In genomic region chr8:13229802-13230201, GRCm38 (mm10) we compare ENCODE assay signal across 24 mouse cellular contexts. TPM values are rescaled to one million over a fixed set of nuclear protein-coding genes. Genes with fewer than 3 reads are reported as not detected.
A peak's percentile ranks its signal among the peaks of the same experiment; 100 is the strongest.
DNase-seq lines count a peak whose midpoint lies in the region; ATAC-seq lines count a peak whose summit lies in the region.
"Had no signal": no experiment of that assay in that cellular context is flagged by ENCODE, and none has a peak within 500 bp of the region (broad histone marks: within the 10 kb centered on the region; RNA-seq: fewer than 3 reads in every experiment).

No protein-coding gene starts in this region.

- H3K4me3 ChIP-seq in heart, embryonic 12.5 days: no peak overlapping the region
- no peak overlapping the region for H3K4me3 ChIP-seq in heart, embryonic 16.5 days (ENCODE audit: low read length)
- H3K4me3 ChIP-seq: embryonic facial prominence, embryonic 10.5 days; forebrain, embryonic 13.5 days; hindbrain, embryonic 13.5 days; intestine, embryonic 15.5 days had no signal

- 53% methylated on average over 12 of the region's 12 CpGs for WGBS in heart, embryonic 12.5 days
- 59% methylated on average over 12 of the region's 12 CpGs for WGBS in heart, embryonic 16.5 days

- intact Hi-C loops in heart, postnatal 10 days (cut with DNase I): no loop called here

- H3K27me3 ChIP-seq in heart, embryonic 12.5 days (replicated peaks): no peaks in the 10 kb centered on the region
- no peaks in the 10 kb centered on the region for H3K27me3 ChIP-seq in heart, embryonic 16.5 days (ENCODE audit: control insufficient read depth, insufficient read depth, low read length)
- H3K27me3 ChIP-seq: forebrain, embryonic 13.5 days had no signal

- peaks cover 33% of the 10 kb centered on the region for H3K36me3 ChIP-seq in heart, embryonic 12.5 days
- peaks cover 8% of the 10 kb centered on the region; the same call in 1 of the 2 replicates for H3K36me3 ChIP-seq in heart, embryonic 16.5 days (ENCODE audit: control insufficient read depth, insufficient read depth)
- H3K36me3 ChIP-seq: embryonic facial prominence, embryonic 10.5 days; hindbrain, embryonic 13.5 days; intestine, embryonic 15.5 days had no signal

- H3K4me2 ChIP-seq in heart, embryonic 12.5 days: no peak overlapping the region
- no peak overlapping the region for H3K4me2 ChIP-seq in heart, embryonic 16.5 days (ENCODE audit: low read depth, low read length)
- H3K4me2 ChIP-seq: forebrain, embryonic 13.5 days; hindbrain, embryonic 13.5 days; intestine, embryonic 15.5 days had no signal

- no peaks in the 10 kb centered on the region for H3K9me3 ChIP-seq in heart, embryonic 12.5 days (replicated peaks)
- no peaks in the 10 kb centered on the region for H3K9me3 ChIP-seq in heart, embryonic 16.5 days (replicated peaks; ENCODE audit: control insufficient read depth, low read length)
- H3K9me3 ChIP-seq: embryonic facial prominence, embryonic 10.5 days; forebrain, embryonic 13.5 days; hindbrain, embryonic 13.5 days; intestine, embryonic 15.5 days had no signal

- H3K27ac ChIP-seq in heart, embryonic 12.5 days (ENCODE audit: poor library complexity, severe bottlenecking): peak overlapping the region; percentile 62
- H3K27ac ChIP-seq in heart, embryonic 16.5 days (ENCODE audit: low read length): peak overlapping the region; percentile 19
- H3K27ac ChIP-seq: embryonic facial prominence, embryonic 10.5 days; forebrain, embryonic 13.5 days; hindbrain, embryonic 13.5 days; hindbrain, postnatal 0 days; intestine, embryonic 15.5 days had no signal

- H3K4me1 ChIP-seq in heart, embryonic 12.5 days (replicated peaks): peaks cover 70% of the 10 kb centered on the region
- H3K4me1 ChIP-seq in heart, embryonic 16.5 days (ENCODE audit: control insufficient read depth, insufficient read depth, low read length): peaks cover 43% of the 10 kb centered on the region
- H3K4me1 ChIP-seq: intestine, embryonic 15.5 days had no signal

- no peak for ATAC-seq in heart, embryonic 12.5 days (ENCODE audit: insufficient number of reproducible peaks, low FRiP score)
- no peak for ATAC-seq in heart, embryonic 16.5 days (replicated peaks; ENCODE audit: extremely low read depth, insufficient read depth, low FRiP score)
- ATAC-seq: activated CD4-positive, CD25-positive, alpha-beta regulatory T cell, adult 4 months; forebrain, embryonic 13.5 days; forebrain, postnatal 0 days; hindbrain, postnatal 0 days; intestine, embryonic 15.5 days; Patski had no signal

- DNase-seq in heart, adult 18-20 months: peak; percentile 54 to 62
- DNase-seq in heart, postnatal 10 days: no peak
- DNase-seq in heart, postnatal 4 days: no peak
- peak; percentile 48 for DNase-seq in skeletal muscle tissue, adult 2 months (ENCODE audit: low read depth, low spot score)
- DNase-seq in cerebellum, postnatal 14 days: no peak
- DNase-seq: adrenal gland, postnatal 14 days; cerebellum, adult 11-12 months; cerebellum, adult 9-10 months; cerebellum, postnatal 36 days; forebrain, postnatal 0 days; gastrocnemius, postnatal 25 days; kidney, adult 18-20 months had no signal

- H3K9ac ChIP-seq in heart, embryonic 12.5 days: no peak overlapping the region
- H3K9ac ChIP-seq in heart, embryonic 16.5 days (ENCODE audit: low read length): no peak overlapping the region
- H3K9ac ChIP-seq: forebrain, embryonic 13.5 days; forebrain, postnatal 0 days; hindbrain, embryonic 13.5 days; intestine, embryonic 15.5 days had no signal

RNA-seq across cellular contexts. Expression of gene Adprhl1, which starts 24.2 kb away (rescaled TPM):
- total RNA-seq in heart, adult 18-20 months (2021): 100 to 1,000 TPM; 577 to 637 TPM
- 100 to 1,000 TPM; 418 to 470 TPM for total RNA-seq in heart, postnatal 10 days (2021)
- 167 and 180 TPM in 2 replicates for polyA plus RNA-seq in heart, embryonic 12.5 days (2016; fragmentation: Nextera tagmentation; extraction: Ambion mirVana)
- 100 to 1,000 TPM; 376 to 389 TPM for total RNA-seq in heart, postnatal 4 days (2021)
- polyA plus RNA-seq in heart, embryonic 16.5 days (2015; fragmentation: Nextera tagmentation; extraction: Ambion mirVana): 250 and 252 TPM in 2 replicates
- total RNA-seq: CH12.LX; hematopoietic stem cell, adult 5-6 weeks; hindbrain, postnatal 0 days had no signal
- polyA plus RNA-seq: activated CD4-positive, CD25-positive, alpha-beta regulatory T cell, adult 4 months; forebrain, embryonic 13.5 days; forebrain, postnatal 0 days; kidney, embryonic 14.5 days had no signal

RNA-seq across cellular contexts. Expression of gene Grtp1, which starts 29.4 kb away (rescaled TPM):
- total RNA-seq in heart, adult 18-20 months (2021): 1 to 10 TPM; 4.9 to 5.1 TPM
- total RNA-seq in heart, postnatal 10 days (2021): 1 to 10 TPM; 2.5 to 2.6 TPM
- polyA plus RNA-seq in heart, embryonic 12.5 days (2016; fragmentation: Nextera tagmentation; extraction: Ambion mirVana): 19.8 and 22.7 TPM in 2 replicates
- total RNA-seq in heart, postnatal 4 days (2021): 1 to 10 TPM; 6.1 TPM
- polyA plus RNA-seq in heart, embryonic 16.5 days (2015; fragmentation: Nextera tagmentation; extraction: Ambion mirVana): 11.0 and 12.2 TPM in 2 replicates

RNA-seq across cellular contexts. Expression of gene Dcun1d2, which starts 58.1 kb away (rescaled TPM):
- 10 to 100 TPM; 64.4 to 68.7 TPM for total RNA-seq in heart, adult 18-20 months (2021)
- 10 to 100 TPM; 33.8 to 41.8 TPM for total RNA-seq in heart, postnatal 10 days (2021)
- polyA plus RNA-seq in heart, embryonic 12.5 days (2016; fragmentation: Nextera tagmentation; extraction: Ambion mirVana): 28.3 and 29.6 TPM in 2 replicates
- 10 to 100 TPM; 27.8 to 29.5 TPM for total RNA-seq in heart, postnatal 4 days (2021)
- polyA plus RNA-seq in heart, embryonic 16.5 days (2015; fragmentation: Nextera tagmentation; extraction: Ambion mirVana): 32.2 and 32.6 TPM in 2 replicates

RNA-seq across cellular contexts. Expression of gene Tmco3, which starts 58.2 kb away (rescaled TPM):
- 10 to 100 TPM; 27.4 to 28.2 TPM for total RNA-seq in heart, adult 18-20 months (2021)
- 10 to 100 TPM; 24.5 to 27.3 TPM for total RNA-seq in heart, postnatal 10 days (2021)
- polyA plus RNA-seq in heart, embryonic 12.5 days (2016; fragmentation: Nextera tagmentation; extraction: Ambion mirVana): 34.5 and 41.2 TPM in 2 replicates
- total RNA-seq in heart, postnatal 4 days (2021): 10 to 100 TPM; 21.7 to 21.9 TPM
- polyA plus RNA-seq in heart, embryonic 16.5 days (2015; fragmentation: Nextera tagmentation; extraction: Ambion mirVana): 32.1 and 35.0 TPM in 2 replicates

Comparison
In these comparisons a context has a peak if more than half of its experiments do, and no peak if none do; other contexts are left out.
1. DNase-seq: peak in heart, adult 18-20 months (2 of 2) and skeletal muscle tissue, adult 2 months (single experiment); none in heart, postnatal 10 days (0 of 2), heart, postnatal 4 days (single experiment) and cerebellum, postnatal 14 days (0 of 2).